Mouse (Mus musculus) frontal cortex, adult (tissue): Measurements from ENCODE around the gene Slc29a4.

Experiments
- ATAC-seq: cut with Nextera tagmentation; 2 replicates; pipeline ENCODE4 v1.9.2; 2017; ENCODE audit warnings: mild to moderate bottlenecking, moderate library complexity, mixed read lengths; ENCODE audit not compliant: low TSS enrichment

Gene Slc29a4

DNA sequence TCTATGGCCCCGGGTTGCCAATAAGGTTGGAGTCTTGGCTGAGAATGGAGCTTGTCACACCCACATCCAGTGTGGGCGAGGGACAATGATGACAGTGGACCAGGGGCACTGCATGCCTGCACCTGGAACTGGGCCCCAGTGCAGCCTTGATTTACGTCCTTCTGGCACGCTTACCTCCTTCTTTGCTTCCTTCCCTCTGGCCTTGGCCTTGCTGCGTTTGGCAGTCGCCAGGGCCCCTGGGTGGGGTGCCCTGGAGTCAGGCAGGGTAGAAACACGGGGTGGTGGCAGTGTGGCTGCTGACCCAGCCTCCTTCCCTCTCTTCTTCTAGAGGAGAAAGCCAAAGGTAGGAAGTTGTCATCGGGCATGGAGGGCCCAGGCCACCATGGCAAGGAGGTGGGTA, 47.6 kb downstream of the Slc29a4 start:
- ATAC-seq, result no peak

GRCm38 (mm10) chr5:142747026-142747629, 54.8 kb downstream of the Slc29a4 start:
- no peak for ATAC-seq

- ATAC-seq, result no peak
Measured at GRCm38 (mm10) chr5:142750173-142750572, 57.9 kb downstream of the Slc29a4 start.

GRCm38 (mm10) chr5:142752241-142752640, 59.9 kb downstream of the Slc29a4 start:
- ATAC-seq, result peak; percentile 48

GRCm38 (mm10) chr5:142759786-142760185, 67.5 kb downstream of the Slc29a4 start:
- no peak for ATAC-seq

DNA sequence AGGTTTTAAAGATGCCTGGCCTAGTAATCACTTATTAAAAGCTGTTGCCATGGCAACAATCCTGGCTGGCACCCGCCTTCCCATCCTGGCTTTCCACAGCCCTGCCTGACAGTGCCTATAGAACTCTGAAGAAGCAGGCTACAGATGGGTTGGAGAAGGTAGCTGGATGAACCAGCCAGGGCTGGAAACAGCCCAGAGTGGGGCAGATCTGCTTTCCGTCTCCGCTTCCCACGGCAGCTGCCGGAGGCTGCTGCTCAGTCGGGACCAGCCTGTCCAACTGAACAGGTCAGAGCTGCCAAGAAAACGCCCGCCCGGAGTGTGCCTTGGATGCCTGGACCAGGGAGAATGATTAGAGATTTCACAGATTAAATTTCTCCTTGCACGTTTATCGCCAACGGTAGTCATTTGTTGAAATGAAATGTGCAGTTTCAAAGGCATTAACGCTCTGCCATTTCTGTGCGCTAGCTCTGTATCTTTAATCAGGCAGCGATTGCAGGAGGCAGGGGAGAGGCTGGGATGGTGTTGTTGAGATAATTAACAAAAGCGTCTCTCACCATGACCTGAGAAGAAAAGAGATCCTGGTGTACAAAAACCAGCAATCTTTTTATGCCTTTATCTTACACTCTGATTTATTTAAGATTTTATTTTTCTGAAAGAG, 69.1 kb downstream of the Slc29a4 start:
- peak; percentile 87 for ATAC-seq

DNA sequence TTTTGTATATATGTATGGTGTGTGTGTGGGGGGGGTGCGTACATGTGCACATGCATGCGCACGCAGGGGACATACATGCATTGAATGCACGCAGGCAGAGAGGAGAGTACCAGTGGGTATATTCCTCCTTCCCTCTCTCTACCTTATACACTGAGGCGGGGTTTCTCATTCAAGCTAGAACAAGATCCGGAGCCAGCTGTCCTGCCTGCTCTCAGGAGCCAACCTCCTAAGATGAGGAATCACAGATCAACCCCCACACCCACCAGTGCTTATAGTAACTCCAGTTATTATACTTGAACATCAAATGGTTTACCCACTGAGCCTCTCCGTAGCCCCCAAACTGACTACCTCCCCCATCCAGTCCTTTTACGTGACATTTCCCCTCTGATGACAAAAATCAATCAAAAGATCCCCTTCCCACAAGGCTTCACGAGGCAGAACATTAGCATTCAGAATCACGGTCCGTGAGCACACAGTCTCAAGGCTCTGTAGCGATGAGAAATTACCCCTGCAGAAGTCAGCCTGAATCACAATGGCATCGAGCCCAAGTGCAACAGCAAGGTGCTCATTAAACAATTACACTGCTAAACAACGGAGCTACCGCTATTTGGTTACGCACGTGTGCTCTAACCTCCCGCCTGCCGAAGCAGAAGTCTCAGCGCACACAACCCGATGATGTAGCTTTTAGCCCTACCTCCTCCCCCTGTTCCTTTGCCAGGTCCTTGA, 69.9 kb downstream of the Slc29a4 start:
- ATAC-seq, result no peak

- no peak for ATAC-seq
Measured at GRCm38 (mm10) chr5:142764306-142764705, 72.0 kb downstream of the Slc29a4 start.

DNA sequence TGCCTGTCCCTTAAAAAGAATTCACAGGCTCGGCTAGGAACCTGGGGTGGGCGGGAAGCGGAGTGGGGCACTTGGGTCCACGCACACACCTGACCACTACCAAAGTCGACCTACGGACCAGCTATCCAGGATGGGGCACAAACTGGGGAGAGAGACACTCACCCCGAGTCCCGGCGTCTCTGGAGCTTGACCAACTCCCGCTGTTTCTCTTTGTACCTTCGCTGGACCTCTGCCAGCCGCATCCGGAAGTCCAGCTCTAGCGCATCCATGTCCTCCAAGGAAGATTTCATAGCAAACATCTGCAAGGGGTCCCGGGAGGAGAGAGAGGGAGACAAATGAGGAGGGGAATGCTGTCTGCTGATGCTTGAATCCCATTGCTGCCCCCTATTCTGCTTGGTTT, 72.6 kb downstream of the Slc29a4 start:
- no peak for ATAC-seq

DNA sequence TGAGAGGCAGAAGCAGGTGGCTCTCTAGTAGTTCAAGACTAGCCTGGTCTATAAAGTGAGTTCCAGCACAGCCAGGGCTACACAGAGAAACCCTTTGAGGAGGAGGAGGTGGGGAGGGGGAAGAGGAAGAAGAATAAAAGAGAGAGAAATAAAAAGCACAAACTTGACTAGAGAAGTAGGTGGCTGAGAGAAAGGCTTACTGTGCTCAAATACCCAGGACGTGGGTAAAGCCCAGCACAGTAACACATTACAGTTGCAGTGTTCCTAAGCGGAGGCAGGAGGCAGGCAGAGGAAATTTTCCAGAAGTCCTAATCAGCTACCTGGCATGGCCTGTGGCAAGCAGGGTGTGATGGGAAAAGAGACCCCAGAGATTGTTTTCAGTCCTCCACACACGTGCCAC, 74.4 kb downstream of the Slc29a4 start:
- ATAC-seq, result peak; percentile 48; the same call in 1 of the 2 replicates

DNA sequence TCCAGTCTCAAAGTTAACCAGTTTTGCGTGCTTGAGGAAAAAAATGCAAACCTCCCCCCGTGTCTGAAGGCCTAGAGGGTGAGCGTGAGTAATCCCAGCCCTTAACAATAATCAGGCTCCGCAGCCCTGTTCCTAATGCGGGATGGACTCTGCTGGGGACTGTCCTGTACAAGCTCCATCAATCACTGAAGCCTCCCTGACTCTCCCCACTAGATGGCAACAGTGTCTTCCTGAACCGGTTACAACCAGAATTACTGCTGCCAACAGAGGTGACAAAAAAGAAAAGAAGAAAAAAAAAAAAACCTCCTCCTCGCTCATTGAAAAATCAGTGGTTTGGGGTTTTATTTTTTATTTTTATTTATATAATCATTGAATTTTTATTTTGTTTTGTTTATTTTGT, 75.6 kb downstream of the Slc29a4 start:
- ATAC-seq, result peak; percentile 47

DNA sequence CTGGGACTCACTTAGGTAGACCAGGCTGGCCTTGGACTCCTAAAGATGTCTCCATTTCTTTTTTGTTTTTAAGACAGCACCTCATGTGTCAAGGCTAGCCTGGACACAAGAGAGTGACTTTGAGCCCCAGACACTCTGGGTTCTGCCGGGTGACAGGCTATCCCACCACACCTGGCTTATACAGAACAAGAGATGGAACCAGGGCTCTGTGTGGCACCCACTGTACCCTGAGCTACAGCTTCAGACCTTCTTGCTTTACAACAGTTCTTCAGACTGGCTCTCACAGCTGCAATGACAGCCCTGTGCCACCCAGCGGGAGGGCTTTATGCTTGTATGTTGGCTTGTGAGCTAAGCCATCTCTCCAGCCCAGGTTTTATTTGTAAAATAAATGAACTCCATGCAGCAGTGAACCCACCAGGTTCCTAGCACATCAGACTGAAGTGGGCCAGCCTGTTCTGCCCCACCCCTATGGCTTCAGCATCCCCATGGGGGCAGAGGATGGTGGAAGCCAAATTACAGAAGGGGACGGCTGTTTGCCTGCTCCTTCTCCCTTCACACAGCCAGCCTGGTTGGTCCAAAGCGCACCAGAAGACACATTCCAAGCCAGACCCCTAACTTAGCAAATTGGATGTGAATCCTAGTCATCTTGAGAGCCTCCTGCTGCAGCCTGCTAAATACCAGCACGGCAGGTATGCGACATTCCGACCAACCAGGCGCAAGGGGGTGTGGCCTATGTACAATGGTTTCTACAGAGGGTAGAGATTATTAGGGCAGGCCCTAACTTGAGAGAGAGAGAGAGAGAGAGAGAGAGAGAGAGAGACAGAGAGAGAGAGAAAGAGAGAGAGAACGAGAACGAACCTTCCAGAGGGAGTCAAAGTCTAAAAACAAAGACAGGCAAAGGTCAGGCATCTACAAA, 76.3 kb downstream of the Slc29a4 start:
- no peak for ATAC-seq

- ATAC-seq, result no peak
Measured at GRCm38 (mm10) chr5:142769641-142770040, 77.3 kb downstream of the Slc29a4 start.

DNA sequence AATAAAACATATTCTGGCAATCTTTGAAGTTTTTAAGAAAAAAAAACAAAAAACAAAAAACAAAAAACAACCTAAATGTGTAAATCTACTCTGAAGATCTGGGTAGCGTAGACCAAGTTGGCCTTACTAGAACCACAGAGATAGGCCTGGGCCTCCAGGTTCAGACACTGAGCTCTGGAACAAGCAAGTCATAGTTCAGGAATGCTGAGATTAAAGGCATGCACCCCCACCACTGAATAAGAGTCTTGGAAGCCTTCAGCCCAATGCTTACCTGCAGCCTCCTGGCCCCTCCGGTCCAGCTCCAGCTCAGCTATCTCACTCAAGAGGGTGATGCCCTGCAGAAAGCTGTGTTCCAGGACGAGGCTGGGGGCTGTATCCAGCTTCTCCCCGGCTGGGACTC, 78.7 kb downstream of the Slc29a4 start:
- ATAC-seq, result no peak

GRCm38 (mm10) chr5:142771964-142772363, 79.7 kb downstream of the Slc29a4 start:
- ATAC-seq, result no peak
